Mouse (Mus musculus) megakaryocyte, embryonic 14.5 days (primary cell): Measurements from ENCODE around the gene Fli1.

Source experiments
- FLI1 ChIP-seq: IDR thresholded peaks from 2 replicates; pipeline ENCODE4 v1.6.1; 2012; ENCODE audit warnings: low read length, inconsistent platforms, mixed read lengths
- GATA1 ChIP-seq: IDR thresholded peaks from 3 replicates; pipeline ENCODE4 v1.6.1; 2012; ENCODE audit warnings: mixed read lengths, low read length, inconsistent platforms, borderline replicate concordance

- TF ChIP-seq GATA1 = no peak
- TF ChIP-seq FLI1 = no peak
Observed at GRCm38 (mm10) chr9:32502256-32503010, 40.2 kb downstream of the Fli1 start.
